Mouse (Mus musculus) olfactory bulb, adult 2 months (tissue): ENCODE measurements around the gene Kcnt1. TPM values are rescaled to one million over a fixed set of nuclear protein-coding genes. Genes with fewer than 3 reads are reported as not detected.

Experiments used
- H3K27ac ChIP-seq: fragments of 200-500 bp; 2 replicates; pipeline ENCODE4 v1.5.1; 2012; ENCODE audit warnings: low read depth, low read length; ENCODE audit not compliant: insufficient read depth
- H3K4me1 ChIP-seq: fragments of 200-500 bp; 2 replicates; pipeline ENCODE4 v1.6.1; 2012; ENCODE audit warnings: low read length; ENCODE audit not compliant: control insufficient read depth, insufficient read depth
- H3K4me3 ChIP-seq: fragments of 200-500 bp; 2 replicates; pipeline ENCODE4 v1.5.1; 2012; ENCODE audit warnings: mild to moderate bottlenecking, low read depth, low read length, moderate library complexity; ENCODE audit not compliant: insufficient read depth
- CTCF ChIP-seq: fragments of 200-500 bp; IDR thresholded peaks from 2 replicates; pipeline ENCODE4 v1.5.1; 2012; ENCODE audit warnings: low read depth, mild to moderate bottlenecking, low read length, moderate library complexity; ENCODE audit not compliant: insufficient read depth
- POLR2A ChIP-seq: fragments of 200-500 bp; IDR thresholded peaks from 2 replicates; pipeline ENCODE4 v1.6.1; 2012; ENCODE audit warnings: mild to moderate bottlenecking, low read depth, low read length, moderate library complexity; ENCODE audit not compliant: insufficient read depth
- WGBS: fragments of 180-500 bp; shearing (Covaris S2); methylation state at CpG from one replicate; pipeline ENCODE4 v1.1.7; 2018; 5-methylcytosine and 5-hydroxymethylcytosine counted together
- polyA plus RNA-seq: library from polyadenylated mRNA; stranded (reverse); fragments of >200 nt; gene quantifications from 2 replicates; pipeline ENCODE4 v1.2.4, GENCODE M21; 2012; ENCODE audit warnings: low replicate concordance; ENCODE audit not compliant: missing spikeins, insufficient read depth, insufficient read length

Kcnt1 gene
- polyA plus RNA-seq, 1 experiment = 256 TPM

- H3K27ac ChIP-seq = no peak overlapping the region
- TF ChIP-seq CTCF = no peak
- no peak for TF ChIP-seq POLR2A
- 84% methylated on average over 7 of the region's 7 CpGs for WGBS
- no peaks in the 10 kb centered on the region for H3K4me1 ChIP-seq
- H3K4me3 ChIP-seq = no peak overlapping the region
These were observed 64.3 kb downstream of the Kcnt1 start for GRCm38 (mm10) chr2:25927821-25928220.

GRCm38 (mm10) chr2:25931249-25931859, 67.8 kb downstream of the Kcnt1 start:
- no peak overlapping the region for H3K27ac ChIP-seq
- H3K4me3 ChIP-seq = no peak overlapping the region
- TF ChIP-seq POLR2A (no peak), CTCF (peak; percentile 33; the same call in 1 of the 2 replicates)
- WGBS = 73% methylated on average over 6 of the region's 6 CpGs
- H3K4me1 ChIP-seq = no peaks in the 10 kb centered on the region

DNA sequence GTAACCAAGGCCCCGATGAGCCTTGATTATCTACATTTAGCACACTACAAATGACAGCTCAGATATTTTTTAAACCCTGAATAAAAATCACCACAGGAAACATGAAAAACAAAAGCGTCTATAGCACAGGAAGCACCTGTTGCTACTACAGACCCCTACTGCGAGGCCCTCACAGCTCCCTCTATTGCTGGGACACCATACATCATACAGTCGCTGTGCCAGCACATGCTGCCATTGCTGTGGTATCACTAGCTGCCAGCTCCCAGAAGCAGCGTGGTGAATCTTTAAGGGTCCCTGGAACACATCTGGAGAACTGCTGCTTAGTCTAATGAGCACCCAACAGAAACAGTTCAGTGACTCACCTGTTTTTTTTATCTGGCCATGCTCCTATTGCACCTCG, 77.0 kb downstream of the Kcnt1 start:
- WGBS = 84% methylated on average over 6 of the region's 6 CpGs
- TF ChIP-seq CTCF = no peak
- no peak for TF ChIP-seq POLR2A
- Histone ChIP-seq H3K4me1 (0 out of 2 replicates have a peak, but pooled peaks cover 3% of the 10 kb centered on the region), H3K4me3 (no peak overlapping the region), H3K27ac (no peak overlapping the region)

GRCm38 (mm10) chr2:25943822-25944221, 80.3 kb downstream of the Kcnt1 start:
- no peak overlapping the region for H3K27ac ChIP-seq
- TF ChIP-seq CTCF (no peak), POLR2A (no peak)
- WGBS = 56% methylated on average over 2 of the region's 2 CpGs
- no peak overlapping the region for H3K4me3 ChIP-seq
- 0 out of 2 replicates have a peak, but pooled peaks cover under 1% of the 10 kb centered on the region for H3K4me1 ChIP-seq

DNA sequence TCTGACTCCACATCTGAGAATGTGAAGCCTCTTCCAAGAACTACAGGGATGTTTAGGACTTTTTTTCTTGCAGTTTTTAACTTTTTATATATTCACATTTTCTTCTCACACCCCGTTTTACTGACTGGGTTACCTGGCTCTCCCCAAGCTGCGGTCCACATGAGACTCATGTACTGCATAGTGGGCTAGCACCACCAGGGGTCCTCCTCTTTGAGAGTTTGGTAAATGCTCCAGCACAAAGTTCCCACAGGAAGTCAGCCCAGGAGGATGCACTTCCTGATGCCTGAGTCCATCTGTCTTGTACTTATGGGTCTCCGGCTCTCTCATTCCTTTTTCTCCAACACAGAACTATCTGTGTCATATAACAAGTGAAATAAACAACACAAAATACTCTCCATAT, 84.4 kb downstream of the Kcnt1 start:
- no peak for TF ChIP-seq CTCF
- no peak for TF ChIP-seq POLR2A
- 77% methylated on average over 3 of the region's 3 CpGs for WGBS
- Histone ChIP-seq H3K4me1 (peaks cover 2% of the 10 kb centered on the region; the same call in 1 of the 2 replicates), H3K4me3 (no peak overlapping the region), H3K27ac (no peak overlapping the region)

- TF ChIP-seq POLR2A (no peak), CTCF (no peak)
- H3K27ac ChIP-seq = no peak overlapping the region
- WGBS = 86% methylated on average over 3 of the region's 3 CpGs
- peaks cover 2% of the 10 kb centered on the region; the same call in 1 of the 2 replicates for H3K4me1 ChIP-seq
- H3K4me3 ChIP-seq = no peak overlapping the region
These were observed 85.8 kb downstream of the Kcnt1 start for GRCm38 (mm10) chr2:25949291-25949690.

Other genes starting within 250 kb of the Kcnt1 start
- gene Ccdc183, start 246.1 kb upstream of the Kcnt1 start, polyA plus RNA-seq = not detected in 2 replicates
- gene Tmem141, start 241.7 kb upstream of the Kcnt1 start, polyA plus RNA-seq = not detected in 2 replicates
- gene Fcna, start 235.7 kb upstream of the Kcnt1 start, polyA plus RNA-seq = not detected in 2 replicates
- not detected in 2 replicates for gene Lcn8, start 210.6 kb upstream of the Kcnt1 start, polyA plus RNA-seq
- gene Lcn5, start 205.8 kb upstream of the Kcnt1 start, polyA plus RNA-seq = not detected in 2 replicates
- not detected in 2 replicates for gene Lcn6, start 186.9 kb upstream of the Kcnt1 start, polyA plus RNA-seq
- not detected in 2 replicates for gene Lcn10, start 181.0 kb upstream of the Kcnt1 start, polyA plus RNA-seq
- gene Obp2a, start 163.7 kb upstream of the Kcnt1 start, polyA plus RNA-seq = not detected in 2 replicates
- gene Bmyc, start 157.0 kb upstream of the Kcnt1 start, polyA plus RNA-seq = not detected in 2 replicates
- gene Obp2b, start 126.7 kb upstream of the Kcnt1 start, polyA plus RNA-seq = not detected in 2 replicates
- gene Lcn3, start 98.2 kb upstream of the Kcnt1 start, polyA plus RNA-seq = not detected in 2 replicates
- gene Lcn11, start 86.7 kb upstream of the Kcnt1 start, polyA plus RNA-seq = not detected in 2 replicates
- gene Gm13539, start 81.5 kb upstream of the Kcnt1 start, polyA plus RNA-seq = not detected in 2 replicates
- gene Glt6d1, start 47.9 kb upstream of the Kcnt1 start, polyA plus RNA-seq = not detected in 2 replicates
- gene Lcn9, start 40.6 kb upstream of the Kcnt1 start, polyA plus RNA-seq = not detected in 2 replicates
- gene Sohlh1, start 16.5 kb upstream of the Kcnt1 start, polyA plus RNA-seq = not detected in 2 replicates
- not detected in 2 replicates for gene Camsap1, start 119.5 kb downstream of the Kcnt1 start, polyA plus RNA-seq
- gene Ubac1, start 158.0 kb downstream of the Kcnt1 start, polyA plus RNA-seq = not detected in 2 replicates